Mouse (Mus musculus): ENCODE measurements around the gene Aifm3. TPM values are rescaled to one million over a fixed set of nuclear protein-coding genes. Genes with fewer than 3 reads are reported as not detected.
A peak's percentile ranks its signal among the peaks of the same experiment; 100 is the strongest.

Aifm3 gene
- total RNA-seq, 2 experiments from 2014 or later, result 148 to 171 TPM

GRCm38 (mm10) chr16:17475326-17475725, 14.1 kb upstream of the Aifm3 start:
- TF ChIP-seq CTCF (IDR thresholded peaks at IDR 0.05), result no peak
- intact Hi-C loops (cut with DNase I), result no loop called here
- no peak overlapping the region for H3K4me3 ChIP-seq
- no peak overlapping the region for H3K27ac ChIP-seq
- DNase-seq (ENCODE audit: extremely low spot score in 1 of 2, low spot score in 2 of 2), result no peak

DNA sequence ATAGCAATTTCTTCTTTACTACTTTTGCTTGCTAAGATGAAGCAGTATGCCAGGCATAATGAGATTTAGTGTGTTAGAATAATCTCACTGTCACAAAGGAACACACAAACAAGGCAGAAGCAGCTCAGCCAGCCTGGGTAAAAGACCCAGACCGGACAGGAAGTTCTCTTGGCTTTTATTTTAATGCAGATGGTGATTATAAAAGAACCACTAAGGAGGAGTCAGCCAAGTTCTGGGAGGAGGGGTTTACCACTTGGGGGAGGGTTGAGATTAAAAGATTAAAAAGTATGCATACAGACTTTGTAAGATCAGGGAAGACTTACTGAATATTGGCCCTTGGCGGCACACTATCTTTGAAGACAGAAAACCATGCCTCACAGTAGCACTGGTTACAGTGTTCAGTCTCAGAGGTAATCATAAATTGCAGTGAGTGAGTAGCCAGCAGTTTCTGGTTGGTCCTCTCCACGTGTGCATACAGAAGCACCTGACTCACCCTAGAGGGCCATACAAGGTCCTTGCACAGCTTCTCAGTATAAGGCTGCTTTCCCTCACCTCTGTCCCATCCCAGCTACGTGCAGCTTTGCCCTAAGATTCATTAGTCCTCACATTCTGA, 11.0 kb upstream of the Aifm3 start:
- TF ChIP-seq CTCF (IDR thresholded peaks at IDR 0.05), result no peak
- Histone ChIP-seq H3K27ac (peak overlapping the region; percentile 0; the same call in 1 of the 2 replicates), H3K4me3 (no peak overlapping the region)
- DNase-seq (ENCODE audit: extremely low spot score in 1 of 2, low spot score in 2 of 2), result no peak
- intact Hi-C loops (cut with DNase I), result no loop called here

DNA sequence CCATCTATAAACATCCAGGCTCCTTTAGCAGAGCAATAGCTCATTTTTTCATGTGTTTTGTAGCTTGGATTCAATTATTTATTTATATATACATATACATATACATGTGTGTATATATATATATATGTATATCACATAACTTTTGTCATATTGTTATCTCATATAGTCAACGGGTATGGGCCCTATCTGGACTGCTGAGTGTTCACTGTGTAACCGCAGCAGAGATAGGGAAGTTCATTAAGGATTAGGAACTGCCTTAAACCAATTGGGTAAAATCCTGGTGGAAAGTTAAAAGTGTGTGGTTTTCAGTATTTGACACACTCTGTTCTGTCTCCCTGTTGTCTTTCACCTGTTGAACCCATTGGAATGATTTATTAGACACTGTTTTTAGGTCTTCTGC, 7.9 kb upstream of the Aifm3 start:
- no peak for TF ChIP-seq CTCF (IDR thresholded peaks at IDR 0.05)
- DNase-seq (ENCODE audit: extremely low spot score in 1 of 2, low spot score in 2 of 2), result no peak
- intact Hi-C loops (cut with DNase I), result no loop called here
- Histone ChIP-seq H3K27ac (no peak overlapping the region), H3K4me3 (no peak overlapping the region)

DNA sequence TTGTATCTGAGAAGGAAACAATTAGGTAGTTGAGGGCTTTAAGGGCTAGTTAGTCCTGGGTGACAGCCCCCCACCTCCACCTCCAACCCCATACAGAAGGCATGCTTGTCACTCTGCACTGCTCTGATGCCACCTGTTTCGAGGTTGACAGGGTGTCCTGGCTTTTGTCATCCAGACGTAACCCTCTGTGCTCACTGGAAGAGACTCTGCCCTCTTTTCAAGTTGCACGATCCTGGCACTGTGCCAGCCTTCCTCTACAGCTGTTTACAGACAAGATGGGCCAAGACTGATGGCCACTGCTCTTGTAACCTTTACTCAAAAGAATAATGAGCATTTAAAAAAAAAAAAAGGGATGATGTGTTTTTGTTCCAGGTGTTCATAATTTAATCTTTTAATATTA, 2.9 kb upstream of the Aifm3 start:
- Histone ChIP-seq H3K4me3 (no peak overlapping the region), H3K27ac (no peak overlapping the region)
- no peak for DNase-seq (ENCODE audit: extremely low spot score in 1 of 2, low spot score in 2 of 2)
- no peak for TF ChIP-seq CTCF (IDR thresholded peaks at IDR 0.05)
- intact Hi-C loops (cut with DNase I), result no loop called here

- DNase-seq (ENCODE audit: extremely low spot score in 1 of 2, low spot score in 2 of 2), result no peak
- Histone ChIP-seq H3K27ac (peak overlapping the region; percentile 68), H3K4me3 (peak overlapping the region; percentile 70)
- peak; percentile 40 for TF ChIP-seq CTCF (IDR thresholded peaks at IDR 0.05)
- intact Hi-C loops (cut with DNase I), result no loop called here
These were observed 638 bp upstream of the Aifm3 start for GRCm38 (mm10) chr16:17488478-17489468.

- no peak overlapping the region for H3K4me3 ChIP-seq
- TF ChIP-seq CTCF (IDR thresholded peaks at IDR 0.05), result no peak
- intact Hi-C loops (cut with DNase I), result no loop called here
- H3K27ac ChIP-seq, result peak overlapping the region; percentile 95
- DNase-seq (ENCODE audit: extremely low spot score in 1 of 2, low spot score in 2 of 2), result no peak
These were observed 1.7 kb downstream of the Aifm3 start for GRCm38 (mm10) chr16:17491154-17491553.

DNA sequence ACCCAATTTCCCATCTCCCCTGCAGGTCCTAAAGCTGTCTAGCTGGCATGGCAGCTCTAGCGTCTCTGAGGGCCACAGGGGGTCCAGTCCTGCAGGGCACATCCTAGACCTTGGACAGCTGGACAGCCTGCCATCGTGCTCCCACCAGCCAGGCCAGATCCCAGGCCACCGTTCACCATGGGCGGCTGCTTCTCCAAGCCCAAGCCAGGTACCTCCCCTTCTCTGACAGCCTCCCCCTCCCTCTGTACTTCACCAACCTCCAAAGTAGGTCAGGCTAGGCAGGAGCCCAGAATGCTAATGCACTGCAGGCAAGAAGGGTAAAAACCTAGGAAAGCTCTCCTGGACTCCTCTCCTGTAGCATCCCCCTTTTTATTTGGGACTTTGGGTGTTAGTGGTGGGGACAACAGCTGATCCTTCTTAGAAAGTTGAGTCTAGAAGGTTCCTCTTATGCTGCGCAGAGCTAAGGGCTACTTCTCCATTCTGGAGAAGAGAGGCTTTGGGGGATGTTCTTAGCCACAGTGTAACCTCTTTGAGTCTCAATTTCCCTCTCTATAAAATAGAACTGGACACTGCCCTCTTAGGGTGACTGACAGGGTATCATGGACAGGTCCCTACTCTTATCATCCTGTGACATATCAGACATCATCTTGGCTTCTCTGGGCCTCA, 2.6 kb downstream of the Aifm3 start:
- H3K27ac ChIP-seq, result peak overlapping the region; percentile 95
- 0 out of 2 replicates have a peak overlapping the region, but pooled peaks have one; percentile 9 for H3K4me3 ChIP-seq
- intact Hi-C loops (cut with DNase I), result no loop called here
- peak; percentile 43 to 48 for DNase-seq (ENCODE audit: extremely low spot score in 1 of 2, low spot score in 2 of 2)
- TF ChIP-seq CTCF (IDR thresholded peaks at IDR 0.05), result no peak

- peak overlapping the region; percentile 89 for H3K27ac ChIP-seq
- DNase-seq (ENCODE audit: extremely low spot score in 1 of 2, low spot score in 2 of 2), result peak; percentile 79 to 84
- H3K4me3 ChIP-seq, result no peak overlapping the region
- TF ChIP-seq CTCF (IDR thresholded peaks at IDR 0.05), result no peak
- intact Hi-C loops (cut with DNase I), result no loop called here
These were observed 7.3 kb downstream of the Aifm3 start for GRCm38 (mm10) chr16:17496499-17497305.

- H3K4me3 ChIP-seq, result no peak overlapping the region
- no peak for TF ChIP-seq CTCF (IDR thresholded peaks at IDR 0.05)
- DNase-seq (ENCODE audit: extremely low spot score in 1 of 2, low spot score in 2 of 2), result no peak
- H3K27ac ChIP-seq, result no peak overlapping the region
- intact Hi-C loops (cut with DNase I), result no loop called here
These were observed 10.0 kb downstream of the Aifm3 start for GRCm38 (mm10) chr16:17499249-17499883.

GRCm38 (mm10) chr16:17502681-17503080, 13.3 kb downstream of the Aifm3 start:
- no peak overlapping the region for H3K4me3 ChIP-seq
- no peak for TF ChIP-seq CTCF (IDR thresholded peaks at IDR 0.05)
- H3K27ac ChIP-seq, result peak overlapping the region; percentile 30; the same call in 1 of the 2 replicates
- intact Hi-C loops (cut with DNase I), result no loop called here
- no peak for DNase-seq (ENCODE audit: extremely low spot score in 1 of 2, low spot score in 2 of 2)

Measured in left cerebral cortex, adult 2 months (tissue).